Mouse (Mus musculus): ENCODE results near the gene Col12a1. TPM values are rescaled to one million over a fixed set of nuclear protein-coding genes. Genes with fewer than 3 reads are reported as not detected.
A peak's percentile ranks its signal among the peaks of the same experiment; 100 is the strongest.

Gene Col12a1
- 25.1 and 28.2 TPM in 2 replicates for polyA plus RNA-seq (2014; fragmentation: Nextera tagmentation; extraction: Ambion mirVana)

DNA sequence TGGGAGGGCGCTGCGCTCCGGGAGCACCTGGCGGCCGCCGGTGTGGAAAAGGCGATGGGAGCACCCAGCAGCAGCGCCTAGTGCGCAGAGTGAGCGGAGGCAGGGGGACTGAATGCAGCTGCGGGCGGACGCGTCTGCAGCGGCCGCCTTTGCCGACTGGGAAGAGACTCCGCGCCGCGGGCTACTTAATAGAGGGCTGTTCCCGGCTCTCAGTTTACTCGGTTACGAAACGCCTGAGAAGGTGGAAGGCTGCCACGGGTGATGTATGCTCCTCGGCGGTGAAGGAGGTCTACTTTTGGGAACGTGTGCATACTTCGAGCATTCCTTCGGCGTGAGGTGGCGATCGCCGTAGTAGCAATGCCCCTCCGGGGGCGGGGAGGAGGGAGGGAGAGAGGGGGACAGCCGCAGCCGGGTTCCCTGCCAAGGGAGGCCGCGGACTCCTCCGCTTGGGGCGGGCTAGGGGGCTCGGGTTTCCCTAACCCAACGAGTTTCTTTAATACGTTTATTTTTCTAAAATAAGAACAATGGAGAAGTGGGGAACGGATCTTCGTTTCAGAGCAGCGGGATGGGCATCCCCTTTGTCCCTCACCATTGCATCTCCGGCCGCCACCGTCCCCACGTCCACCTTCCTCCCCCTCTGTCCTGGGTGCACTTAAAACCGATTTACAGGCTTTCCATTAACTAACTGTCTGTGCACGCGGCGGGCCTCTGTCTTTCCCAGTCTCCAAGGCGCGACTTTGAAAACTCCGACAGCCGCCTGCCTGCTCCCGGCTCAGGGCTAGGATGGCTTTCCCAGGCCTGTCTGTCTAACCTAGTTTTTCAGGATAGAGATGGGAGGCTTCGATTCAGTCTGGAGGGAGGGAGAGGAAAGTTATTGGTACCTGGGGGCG, at the start of gene Col12a1:
TSS of gene Col12a1 (minus strand) at position 351 of the 890 bp plus-strand sequence.
- peaks cover 2% of the 10 kb centered on the region; the same call in 1 of the 2 replicates for H3K4me1 ChIP-seq (ENCODE audit: control insufficient read depth, insufficient read depth, low read length)
- peaks cover 10% of the 10 kb centered on the region for H3K27me3 ChIP-seq (ENCODE audit: control insufficient read depth, insufficient read depth, low read length)
- WGBS: 1% methylated on average over 64 of the region's 64 CpGs
- H3K4me3 ChIP-seq (ENCODE audit: low read depth, low read length): peak within 1 kb of the TSS; percentile 55
- peak within 1 kb of the TSS; percentile 75 for H3K4me2 ChIP-seq (ENCODE audit: low read depth, low read length)
- H3K36me3 ChIP-seq (replicated peaks; ENCODE audit: control insufficient read depth, insufficient read depth, low read depth, low read length): no peaks in the 10 kb centered on the region
- H3K9ac ChIP-seq (replicated peaks; ENCODE audit: low read length): peak within 1 kb of the TSS; percentile 47
- H3K27ac ChIP-seq (replicated peaks; ENCODE audit: low read depth, low read length): no peak within 1 kb of the TSS
- DNase-seq (ENCODE audit: low spot score) (peak; percentile 75), ATAC-seq (replicated peaks; ENCODE audit: insufficient number of reproducible peaks, low FRiP score, low TSS enrichment, low read depth) (peak; percentile 64)
- no peaks in the 10 kb centered on the region for H3K9me3 ChIP-seq (replicated peaks; ENCODE audit: control insufficient read depth, low read length)

DNA sequence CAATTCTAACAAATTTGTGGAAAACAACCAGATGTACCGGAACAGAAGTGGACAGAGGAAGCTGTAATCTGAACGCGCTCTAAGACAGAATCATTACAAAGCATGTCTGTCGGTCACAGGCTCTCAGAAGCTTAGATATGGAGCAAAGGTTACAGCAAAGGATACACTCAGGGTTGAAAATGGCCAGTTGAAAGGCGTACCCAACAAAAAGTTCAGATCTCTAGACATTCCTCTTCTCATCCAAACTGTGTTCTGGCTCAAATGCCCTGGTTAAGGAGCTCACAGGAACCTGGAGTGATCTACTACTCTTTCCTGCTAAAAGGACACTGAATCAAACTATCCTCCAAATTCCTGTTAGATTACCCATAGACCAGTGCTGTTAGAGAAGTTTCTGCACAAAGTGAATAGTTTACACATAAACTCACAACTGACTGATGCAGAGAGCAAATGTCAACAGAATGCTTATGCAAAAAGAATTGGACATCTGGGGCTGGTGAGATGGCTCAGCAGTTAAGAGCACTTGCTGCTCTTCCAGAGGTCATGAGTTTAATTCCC, 48.4 kb upstream of the Col12a1 start:
- ATAC-seq (replicated peaks; ENCODE audit: insufficient number of reproducible peaks, low FRiP score, low TSS enrichment, low read depth): no peak
- 91% methylated on average over 5 of the region's 5 CpGs for WGBS

DNA sequence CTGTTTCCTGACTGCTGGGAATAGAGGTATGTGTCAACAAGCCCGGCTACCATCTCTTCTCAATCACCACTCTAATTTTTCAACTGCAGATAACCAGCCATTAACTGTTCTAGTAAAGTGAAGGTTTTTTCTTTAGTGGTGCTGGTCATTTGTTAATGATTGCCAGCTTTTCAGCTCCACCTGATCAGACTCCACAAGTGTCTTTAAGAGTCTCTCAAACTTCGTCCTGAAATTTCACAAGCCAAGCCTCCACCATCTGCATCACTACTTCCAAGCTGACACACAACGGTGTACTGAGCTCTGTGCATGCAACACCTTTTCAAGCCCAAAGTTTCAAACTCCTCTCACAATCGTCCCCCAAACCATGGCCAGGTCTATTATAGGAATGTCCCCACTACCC, 46.7 kb upstream of the Col12a1 start:
- no peaks in the 10 kb centered on the region for H3K27me3 ChIP-seq (ENCODE audit: control insufficient read depth, insufficient read depth, low read length)

More for the DNA sequence above, 48.4 kb upstream of the Col12a1 start:
- H3K4me2 ChIP-seq (ENCODE audit: low read depth, low read length): no peak overlapping the region
- H3K27me3 ChIP-seq (ENCODE audit: control insufficient read depth, insufficient read depth, low read length): no peaks in the 10 kb centered on the region
- no peak for DNase-seq (ENCODE audit: low spot score)
- no peak overlapping the region for H3K9ac ChIP-seq (replicated peaks; ENCODE audit: low read length)
- no peak overlapping the region for H3K27ac ChIP-seq (replicated peaks; ENCODE audit: low read depth, low read length)
- H3K9me3 ChIP-seq (replicated peaks; ENCODE audit: control insufficient read depth, low read length): no peaks in the 10 kb centered on the region
- no peak overlapping the region for H3K4me3 ChIP-seq (ENCODE audit: low read depth, low read length)
- no peaks in the 10 kb centered on the region for H3K36me3 ChIP-seq (replicated peaks; ENCODE audit: control insufficient read depth, insufficient read depth, low read depth, low read length)
- no peaks in the 10 kb centered on the region for H3K4me1 ChIP-seq (ENCODE audit: control insufficient read depth, insufficient read depth, low read length)

DNA sequence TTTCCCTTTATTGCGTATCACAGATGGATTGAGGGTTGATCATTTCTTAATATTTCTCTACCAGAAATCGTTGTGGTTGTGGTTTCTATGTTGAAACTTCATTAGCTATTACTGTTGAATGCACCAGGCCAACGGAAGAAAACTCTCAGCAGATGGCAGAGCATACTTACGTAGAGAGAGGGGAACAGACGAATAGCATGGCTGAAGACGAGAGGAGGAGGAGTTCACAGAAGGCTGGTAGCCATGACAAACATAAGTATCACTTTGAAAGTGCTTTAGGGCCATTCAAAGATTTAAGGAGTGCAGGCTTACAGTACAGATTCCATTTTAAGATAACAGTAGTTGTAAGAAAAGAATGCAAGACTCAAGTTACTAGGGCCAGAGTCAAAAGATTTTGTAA, 43.9 kb upstream of the Col12a1 start:
- Histone ChIP-seq H3K27ac (replicated peaks; ENCODE audit: low read depth, low read length) (no peak overlapping the region), H3K36me3 (replicated peaks; ENCODE audit: control insufficient read depth, insufficient read depth, low read depth, low read length) (no peaks in the 10 kb centered on the region), H3K4me2 (ENCODE audit: low read depth, low read length) (no peak overlapping the region), H3K4me3 (ENCODE audit: low read depth, low read length) (no peak overlapping the region), H3K9me3 (replicated peaks; ENCODE audit: control insufficient read depth, low read length) (no peaks in the 10 kb centered on the region), H3K27me3 (ENCODE audit: control insufficient read depth, insufficient read depth, low read length) (no peaks in the 10 kb centered on the region), H3K4me1 (ENCODE audit: control insufficient read depth, insufficient read depth, low read length) (no peaks in the 10 kb centered on the region), H3K9ac (replicated peaks; ENCODE audit: low read length) (no peak overlapping the region)
- no peak for DNase-seq (ENCODE audit: low spot score)
- WGBS: 80% methylated on average over 6 of the region's 6 CpGs
- ATAC-seq (replicated peaks; ENCODE audit: insufficient number of reproducible peaks, low FRiP score, low TSS enrichment, low read depth): no peak

More for the DNA sequence above, 46.7 kb upstream of the Col12a1 start:
- WGBS: 79% methylated on average over 4 of the region's 4 CpGs
- DNase-seq (ENCODE audit: low spot score): no peak
- Histone ChIP-seq H3K4me2 (ENCODE audit: low read depth, low read length) (no peak overlapping the region), H3K9me3 (replicated peaks; ENCODE audit: control insufficient read depth, low read length) (no peaks in the 10 kb centered on the region), H3K9ac (replicated peaks; ENCODE audit: low read length) (no peak overlapping the region), H3K27ac (replicated peaks; ENCODE audit: low read depth, low read length) (no peak overlapping the region), H3K4me3 (ENCODE audit: low read depth, low read length) (no peak overlapping the region), H3K4me1 (ENCODE audit: control insufficient read depth, insufficient read depth, low read length) (no peaks in the 10 kb centered on the region), H3K36me3 (replicated peaks; ENCODE audit: control insufficient read depth, insufficient read depth, low read depth, low read length) (no peaks in the 10 kb centered on the region)
- ATAC-seq (replicated peaks; ENCODE audit: insufficient number of reproducible peaks, low FRiP score, low TSS enrichment, low read depth): no peak

DNA sequence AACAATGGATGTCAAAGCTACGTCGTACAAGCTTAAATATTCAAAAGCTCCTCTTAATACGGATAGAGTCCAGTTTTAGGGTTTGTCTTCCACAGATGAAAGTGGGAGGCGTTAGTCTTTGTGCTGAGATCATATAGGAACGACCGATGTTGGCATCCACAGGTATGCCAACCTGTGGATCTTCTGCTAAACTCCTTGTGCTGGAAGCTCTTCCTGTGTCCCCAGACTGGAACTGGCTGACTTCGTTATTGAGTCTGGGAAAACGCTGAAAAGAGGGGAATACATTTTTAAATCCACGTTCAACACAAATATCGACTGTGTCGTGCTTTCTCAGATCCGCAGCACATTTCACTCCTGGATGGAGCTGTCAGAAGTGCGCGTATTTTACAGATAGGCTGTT, 41.4 kb upstream of the Col12a1 start:
- H3K9ac ChIP-seq (replicated peaks; ENCODE audit: low read length): peak overlapping the region; percentile 93
- DNase-seq (ENCODE audit: low spot score): no peak
- 12% methylated on average over 14 of the region's 14 CpGs for WGBS
- peak overlapping the region; percentile 73 for H3K4me2 ChIP-seq (ENCODE audit: low read depth, low read length)
- peak overlapping the region; percentile 85 for H3K4me3 ChIP-seq (ENCODE audit: low read depth, low read length)
- H3K27ac ChIP-seq (replicated peaks; ENCODE audit: low read depth, low read length): peak overlapping the region; percentile 74
- H3K27me3 ChIP-seq (ENCODE audit: control insufficient read depth, insufficient read depth, low read length): no peaks in the 10 kb centered on the region
- peaks cover 2% of the 10 kb centered on the region; the same call in 1 of the 2 replicates for H3K36me3 ChIP-seq (replicated peaks; ENCODE audit: control insufficient read depth, insufficient read depth, low read depth, low read length)
- peak; percentile 50; the same call in 1 of the 2 replicates for ATAC-seq (replicated peaks; ENCODE audit: insufficient number of reproducible peaks, low FRiP score, low TSS enrichment, low read depth)
- no peaks in the 10 kb centered on the region for H3K4me1 ChIP-seq (ENCODE audit: control insufficient read depth, insufficient read depth, low read length)
- no peaks in the 10 kb centered on the region for H3K9me3 ChIP-seq (replicated peaks; ENCODE audit: control insufficient read depth, low read length)

DNA sequence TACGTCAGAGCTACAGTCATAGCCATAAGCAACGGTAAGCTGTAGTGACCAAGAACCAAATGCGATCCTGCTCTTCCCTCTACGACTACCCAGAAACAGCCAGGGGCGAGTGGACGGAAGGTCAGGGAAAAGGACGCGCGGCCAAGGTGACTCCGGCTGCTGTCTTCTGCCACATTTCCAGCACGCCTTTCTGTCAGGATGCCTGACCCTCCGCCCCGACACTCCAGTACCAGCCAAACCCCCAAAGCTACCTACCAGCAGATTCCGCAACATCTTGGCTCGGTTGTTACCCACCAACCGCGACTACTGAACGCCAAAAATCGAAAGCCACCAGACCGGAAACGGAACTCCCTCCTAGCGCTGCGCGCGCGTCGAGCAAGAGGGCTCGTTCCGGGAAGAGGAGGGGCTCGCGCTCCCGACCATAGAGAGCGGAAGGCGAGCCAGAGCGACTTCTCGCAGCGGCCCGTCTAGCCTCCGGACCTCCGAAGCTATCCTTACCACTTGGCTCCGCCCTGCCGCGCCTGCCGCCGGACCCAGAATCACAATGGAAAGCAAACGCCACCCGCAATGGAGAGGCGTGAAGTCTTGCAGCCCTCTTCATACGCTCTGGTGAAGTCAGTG, 40.9 kb upstream of the Col12a1 start, which contains the start of gene Cox7a2:
TSS of gene Cox7a2 (minus strand) at position 494 of the 621 bp plus-strand sequence.
- Histone ChIP-seq H3K4me2 (ENCODE audit: low read depth, low read length) (peak within 1 kb of the TSS; percentile 73), H3K9me3 (replicated peaks; ENCODE audit: control insufficient read depth, low read length) (no peaks in the 10 kb centered on the region), H3K4me1 (ENCODE audit: control insufficient read depth, insufficient read depth, low read length) (no peaks in the 10 kb centered on the region), H3K27ac (replicated peaks; ENCODE audit: low read depth, low read length) (peak within 1 kb of the TSS; percentile 74), H3K4me3 (ENCODE audit: low read depth, low read length) (peak within 1 kb of the TSS; percentile 85), H3K36me3 (replicated peaks; ENCODE audit: control insufficient read depth, insufficient read depth, low read depth, low read length) (peaks cover 2% of the 10 kb centered on the region; the same call in 1 of the 2 replicates), H3K27me3 (ENCODE audit: control insufficient read depth, insufficient read depth, low read length) (no peaks in the 10 kb centered on the region), H3K9ac (replicated peaks; ENCODE audit: low read length) (peak within 1 kb of the TSS; percentile 93)
- WGBS: under 1% methylated on average over 49 of the region's 49 CpGs
- DNase-seq (ENCODE audit: low spot score): peak; percentile 98
- peak; percentile 99 for ATAC-seq (replicated peaks; ENCODE audit: insufficient number of reproducible peaks, low FRiP score, low TSS enrichment, low read depth)

DNA sequence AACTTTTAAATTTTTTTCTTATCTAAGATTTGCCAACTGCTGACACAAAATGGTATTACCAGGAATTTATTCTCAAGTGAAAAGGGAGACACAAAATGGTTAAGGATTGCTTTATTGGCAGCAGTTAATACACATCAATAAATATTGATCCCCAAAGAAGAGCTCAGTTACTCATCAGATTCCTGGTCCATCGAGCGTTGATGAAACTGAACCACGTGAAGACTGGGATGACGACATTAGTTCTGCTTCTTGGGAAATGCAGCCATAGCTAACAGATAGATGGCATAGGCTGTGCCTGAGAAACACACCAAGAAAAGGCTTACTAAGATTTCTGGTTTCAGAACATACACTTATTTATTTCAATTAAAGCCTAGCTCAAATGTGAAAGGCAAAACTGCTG, 36.7 kb upstream of the Col12a1 start:
- ATAC-seq (replicated peaks; ENCODE audit: insufficient number of reproducible peaks, low FRiP score, low TSS enrichment, low read depth) (no peak), DNase-seq (ENCODE audit: low spot score) (no peak)
- H3K27ac ChIP-seq (replicated peaks; ENCODE audit: low read depth, low read length): no peak overlapping the region
- H3K27me3 ChIP-seq (ENCODE audit: control insufficient read depth, insufficient read depth, low read length): no peaks in the 10 kb centered on the region
- no peaks in the 10 kb centered on the region for H3K9me3 ChIP-seq (replicated peaks; ENCODE audit: control insufficient read depth, low read length)
- no peak overlapping the region for H3K4me3 ChIP-seq (ENCODE audit: low read depth, low read length)
- 93% methylated on average over 4 of the region's 4 CpGs for WGBS
- peaks cover 2% of the 10 kb centered on the region; the same call in 1 of the 2 replicates for H3K36me3 ChIP-seq (replicated peaks; ENCODE audit: control insufficient read depth, insufficient read depth, low read depth, low read length)
- H3K4me1 ChIP-seq (ENCODE audit: control insufficient read depth, insufficient read depth, low read length): no peaks in the 10 kb centered on the region
- no peak overlapping the region for H3K4me2 ChIP-seq (ENCODE audit: low read depth, low read length)
- H3K9ac ChIP-seq (replicated peaks; ENCODE audit: low read length): no peak overlapping the region
